Mouse (Mus musculus) neural tube, embryonic 15.5 days (tissue): ENCODE measurements at regions not wholly inside any gene's neighbourhood (a gene's known extent, or its start where the extent isn't known, plus 50 kb on each side); places are given as distances from the start of the nearest gene placed in this dataset.

ENCODE experiments used
- ATAC-seq: fragments of 200-750 bp; cut with Nextera tagmentation; 2 replicates; pipeline ENCODE4 v1.8.0; 2017; ENCODE audit warnings: mild to moderate bottlenecking, moderate TSS enrichment, moderate library complexity; ENCODE audit not compliant: low FRiP score
- H3K27ac ChIP-seq: fragments of 300-500 bp; sonication (generic); replicated peaks from 2 replicates; pipeline ENCODE4 v1.5.1; 2015; ENCODE audit warnings: mild to moderate bottlenecking, inconsistent platforms
- H3K27me3 ChIP-seq: fragments of 300-500 bp; sonication (generic); replicated peaks from 2 replicates; pipeline ENCODE4 v1.6.1; 2015; ENCODE audit warnings: inconsistent platforms
- H3K36me3 ChIP-seq: fragments of 300-500 bp; sonication (generic); 2 replicates; pipeline ENCODE4 v1.6.1; 2015; ENCODE audit warnings: inconsistent platforms
- H3K4me1 ChIP-seq: fragments of 300-500 bp; sonication (generic); 2 replicates; pipeline ENCODE4 v1.6.1; 2015; ENCODE audit warnings: inconsistent platforms
- H3K4me2 ChIP-seq: fragments of 300-500 bp; sonication (generic); 2 replicates; pipeline ENCODE4 v1.6.1; 2015; ENCODE audit warnings: inconsistent platforms, mild to moderate bottlenecking, moderate library complexity
- H3K4me3 ChIP-seq: fragments of 300-500 bp; sonication (generic); replicated peaks from 2 replicates; pipeline ENCODE4 v1.5.1; 2015; ENCODE audit warnings: mild to moderate bottlenecking, inconsistent platforms
- H3K9ac ChIP-seq: fragments of 300-500 bp; sonication (generic); replicated peaks from 2 replicates; pipeline ENCODE4 v1.6.1; 2015; ENCODE audit warnings: mild to moderate bottlenecking, inconsistent platforms
- H3K9me3 ChIP-seq: fragments of 300-500 bp; sonication (generic); replicated peaks from 2 replicates; pipeline ENCODE4 v1.6.1; 2016; ENCODE audit warnings: inconsistent platforms
- WGBS: fragments of 180-500 bp; shearing (Covaris S2); methylation state at CpG from one replicate; pipeline ENCODE4 v1.1.7; 2015; ENCODE audit warnings: mixed read lengths; 5-methylcytosine and 5-hydroxymethylcytosine counted together

DNA sequence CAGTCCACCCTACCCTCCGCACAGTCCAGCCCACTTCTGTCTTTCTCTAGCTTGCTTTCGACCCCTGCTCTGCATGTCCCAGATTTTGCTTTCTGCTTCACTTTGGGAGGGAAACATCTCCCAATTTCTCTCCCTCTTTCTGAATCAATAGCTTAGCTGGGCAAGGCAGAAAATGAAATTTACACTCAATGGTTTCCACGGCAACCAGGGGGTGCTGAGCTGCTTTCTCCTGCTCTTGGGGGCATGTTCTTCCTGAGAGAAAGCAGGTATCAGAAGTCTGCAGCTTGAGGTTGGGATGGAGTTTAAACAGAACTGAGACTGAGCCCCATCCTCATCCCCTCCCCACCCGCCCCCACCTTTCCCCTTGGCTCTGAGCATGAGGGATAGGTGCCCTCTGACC lies 82.1 kb downstream of the Tpra1 start:
- Histone ChIP-seq H3K27ac (no peak overlapping the region), H3K4me3 (no peak overlapping the region), H3K4me2 (no peak overlapping the region), H3K9ac (no peak overlapping the region), H3K27me3 (peaks cover 7% of the 10 kb centered on the region), H3K9me3 (no peaks in the 10 kb centered on the region), H3K4me1 (peaks cover 24% of the 10 kb centered on the region), H3K36me3 (no peaks in the 10 kb centered on the region)
- no peak for ATAC-seq
- 74% methylated on average over 4 of the region's 4 CpGs for WGBS

DNA sequence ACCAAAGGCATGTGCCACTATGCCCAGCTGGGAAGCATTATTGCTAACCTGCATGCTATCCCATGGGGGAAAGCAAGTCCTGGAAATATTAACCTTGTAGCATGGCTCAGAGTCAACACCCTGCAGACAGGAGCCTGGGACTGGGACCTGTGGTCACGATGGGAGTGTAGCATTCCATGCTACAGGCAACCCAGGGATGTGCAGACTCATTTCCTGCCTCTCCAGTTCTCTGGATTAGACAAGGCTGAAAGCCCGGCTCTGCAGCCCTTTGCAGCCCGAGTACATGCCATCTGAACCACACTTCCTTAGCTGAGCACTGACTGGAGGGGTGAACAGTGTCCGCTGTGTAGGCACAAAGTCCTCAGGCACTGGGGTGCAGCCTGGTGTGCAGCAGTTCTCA lies 82.8 kb downstream of the Tpra1 start:
- Histone ChIP-seq H3K4me2 (no peak overlapping the region), H3K36me3 (no peaks in the 10 kb centered on the region), H3K9ac (no peak overlapping the region), H3K27me3 (peaks cover 7% of the 10 kb centered on the region), H3K4me3 (no peak overlapping the region), H3K9me3 (no peaks in the 10 kb centered on the region), H3K4me1 (peaks cover 21% of the 10 kb centered on the region), H3K27ac (no peak overlapping the region)
- no peak for ATAC-seq
- WGBS: 67% methylated on average over 4 of the region's 4 CpGs

DNA sequence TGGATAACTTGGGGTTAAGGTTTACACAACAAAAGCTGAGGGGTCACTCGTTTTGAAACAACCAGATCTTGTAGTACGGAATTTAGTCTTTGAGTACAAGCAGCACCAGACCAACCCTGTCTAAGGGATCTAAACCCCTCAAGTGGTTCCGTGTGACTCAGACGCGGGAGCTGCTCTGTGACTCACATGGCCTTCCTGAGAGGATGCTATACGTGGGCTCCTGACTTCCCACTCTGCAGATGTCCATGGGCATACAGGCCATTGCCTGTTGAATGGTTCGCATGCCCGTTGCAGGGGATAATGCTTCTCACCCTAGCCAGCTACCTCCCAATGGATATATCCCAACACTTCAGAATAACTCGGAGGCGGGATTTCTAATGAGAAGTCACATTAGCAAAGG lies 86.5 kb downstream of the Tpra1 start:
- 97% methylated on average over 10 of the region's 10 CpGs for WGBS

DNA sequence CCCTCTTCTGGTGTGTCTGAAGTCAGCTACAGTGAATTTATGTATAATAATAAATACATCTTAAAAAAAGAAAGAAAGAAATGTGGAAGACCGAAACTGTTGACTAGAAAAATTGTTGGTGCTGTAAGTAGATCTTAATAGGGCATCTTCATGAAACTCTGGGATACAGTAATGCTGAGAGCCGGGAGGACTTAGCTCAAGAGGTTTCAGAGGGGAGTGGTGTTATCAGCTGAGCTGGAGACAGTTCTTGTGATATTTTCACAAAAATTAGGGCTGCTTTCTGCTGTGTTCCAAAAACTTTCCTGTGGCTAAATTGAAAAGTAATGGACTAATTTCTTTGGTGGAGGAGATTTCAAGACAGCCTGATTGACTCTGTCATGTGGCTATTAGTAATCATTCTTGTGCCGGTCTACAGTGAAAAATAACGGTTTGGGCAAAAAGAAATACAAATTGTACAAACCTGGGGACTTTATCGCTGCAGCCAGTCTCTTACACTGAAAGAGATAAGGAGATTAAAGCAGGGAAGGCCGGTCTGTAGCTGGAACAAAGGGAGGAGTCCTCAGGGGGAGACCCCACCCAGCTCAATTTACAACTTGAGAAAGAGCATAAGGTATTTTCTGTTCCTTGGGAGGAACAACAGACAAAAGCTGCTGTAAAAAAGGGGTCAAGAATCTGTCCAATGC lies 87.7 kb downstream of the Tpra1 start:
- Histone ChIP-seq H3K4me2 (no peak overlapping the region), H3K36me3 (no peaks in the 10 kb centered on the region), H3K9me3 (no peaks in the 10 kb centered on the region), H3K9ac (no peak overlapping the region), H3K27me3 (peaks cover 2% of the 10 kb centered on the region; the same call in 1 of the 2 replicates), H3K4me1 (no peaks in the 10 kb centered on the region), H3K4me3 (no peak overlapping the region), H3K27ac (no peak overlapping the region)
- 68% methylated on average over 6 of the region's 6 CpGs for WGBS
- no peak for ATAC-seq

More for the DNA sequence above, 86.5 kb downstream of the Tpra1 start:
- no peak for ATAC-seq
- H3K9ac ChIP-seq: no peak overlapping the region
- H3K9me3 ChIP-seq: no peaks in the 10 kb centered on the region
- H3K4me2 ChIP-seq: no peak overlapping the region
- peaks cover 9% of the 10 kb centered on the region; the same call in 1 of the 2 replicates for H3K4me1 ChIP-seq
- H3K36me3 ChIP-seq: no peaks in the 10 kb centered on the region
- H3K27ac ChIP-seq: no peak overlapping the region
- H3K4me3 ChIP-seq: no peak overlapping the region
- peaks cover 2% of the 10 kb centered on the region for H3K27me3 ChIP-seq

DNA sequence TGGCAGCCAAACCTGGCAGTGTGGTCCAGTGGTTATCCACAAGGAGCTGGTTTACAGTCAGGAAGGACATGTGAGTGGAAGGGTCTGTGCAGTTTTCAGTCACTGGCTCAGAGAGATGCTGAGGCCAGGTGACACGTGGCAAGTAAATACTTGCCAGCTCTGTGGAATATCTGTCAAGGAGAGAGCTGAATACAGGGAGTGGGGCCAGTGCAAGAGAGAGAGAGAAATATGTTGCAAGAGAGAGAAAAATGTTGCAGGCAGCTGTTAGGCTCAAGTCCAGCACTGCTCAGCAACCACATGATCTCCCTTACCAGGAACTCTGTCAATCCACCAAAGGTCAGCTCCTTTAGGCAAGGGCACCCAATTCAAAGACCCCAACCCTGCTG lies 88.2 kb downstream of the Tpra1 start:
- no peak overlapping the region for H3K27ac ChIP-seq
- 45% methylated on average over 1 of the region's 1 CpGs for WGBS
- no peaks in the 10 kb centered on the region for H3K9me3 ChIP-seq
- no peak overlapping the region for H3K9ac ChIP-seq
- no peaks in the 10 kb centered on the region for H3K36me3 ChIP-seq
- H3K4me1 ChIP-seq: no peaks in the 10 kb centered on the region
- H3K27me3 ChIP-seq: peaks cover 2% of the 10 kb centered on the region; the same call in 1 of the 2 replicates
- H3K4me2 ChIP-seq: no peak overlapping the region
- no peak for ATAC-seq
- H3K4me3 ChIP-seq: no peak overlapping the region

DNA sequence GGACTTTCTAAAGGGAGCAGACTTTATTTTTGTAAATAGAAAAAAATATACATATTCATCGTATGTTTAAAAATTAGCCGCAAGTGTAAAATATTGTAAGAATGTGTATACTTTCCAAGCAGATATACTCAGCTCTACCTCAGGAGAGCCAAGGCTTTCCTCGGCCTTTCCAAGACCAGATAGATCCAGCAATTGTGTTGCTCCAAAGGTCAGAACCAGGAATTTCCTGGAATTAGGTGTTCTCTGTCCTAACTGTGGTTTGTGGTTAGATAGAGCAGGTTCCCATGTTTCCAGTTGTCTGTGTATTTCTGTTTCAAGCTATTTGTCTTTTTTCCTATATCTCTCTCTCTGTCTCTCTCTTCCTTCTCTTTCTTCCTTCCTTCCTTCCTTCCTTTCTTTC lies 93.0 kb downstream of the Tpra1 start:
- no peak overlapping the region for H3K4me2 ChIP-seq
- peaks cover 9% of the 10 kb centered on the region for H3K27me3 ChIP-seq
- ATAC-seq: no peak
- no peak overlapping the region for H3K9ac ChIP-seq
- WGBS: 95% methylated on average over 3 of the region's 3 CpGs
- no peak overlapping the region for H3K4me3 ChIP-seq
- H3K27ac ChIP-seq: no peak overlapping the region
- no peaks in the 10 kb centered on the region for H3K9me3 ChIP-seq
- peaks cover 3% of the 10 kb centered on the region for H3K4me1 ChIP-seq
- H3K36me3 ChIP-seq: no peaks in the 10 kb centered on the region

DNA sequence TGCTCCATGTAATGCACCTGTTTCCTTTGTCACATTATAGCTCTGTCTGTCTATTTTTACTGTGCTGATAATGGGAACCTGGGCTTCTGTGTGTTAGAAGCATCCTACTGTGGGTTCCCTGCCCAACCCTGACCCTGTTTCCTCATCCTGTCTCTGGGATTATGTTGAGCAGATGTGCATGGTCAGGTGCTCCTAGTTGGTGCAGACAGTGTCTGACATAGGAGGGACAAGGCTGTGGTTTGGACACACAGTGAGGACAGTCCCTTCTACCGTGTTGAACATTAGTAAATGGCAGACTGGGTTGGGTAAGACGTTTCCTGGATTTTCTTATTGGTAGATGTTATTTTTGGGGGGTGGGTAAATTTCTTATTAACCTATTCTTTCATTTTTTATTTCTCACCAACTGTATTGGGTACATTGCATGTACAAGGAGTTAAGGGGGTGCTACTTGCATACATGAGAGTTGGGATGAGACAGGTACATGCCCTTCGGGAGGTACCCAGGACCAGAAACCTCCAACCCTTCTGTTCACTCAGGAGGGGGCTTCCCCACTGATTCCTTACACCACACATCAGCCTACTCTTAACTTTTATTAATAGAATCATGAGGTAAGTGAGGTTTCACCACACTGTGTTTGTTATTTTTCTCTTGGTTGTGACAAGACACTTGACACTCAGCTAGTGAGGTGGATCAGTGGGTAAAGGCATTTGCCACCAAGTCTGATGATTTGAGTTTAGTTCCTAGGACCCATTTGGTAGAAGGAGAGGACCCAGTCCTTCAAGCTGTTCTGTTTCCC lies 97.1 kb downstream of the Tpra1 start:
- Histone ChIP-seq H3K9ac (no peak overlapping the region), H3K4me1 (peaks cover 16% of the 10 kb centered on the region), H3K27me3 (peaks cover 8% of the 10 kb centered on the region), H3K27ac (no peak overlapping the region), H3K9me3 (no peaks in the 10 kb centered on the region), H3K36me3 (no peaks in the 10 kb centered on the region), H3K4me2 (no peak overlapping the region), H3K4me3 (no peak overlapping the region)
- WGBS: 85% methylated on average over 3 of the region's 3 CpGs
- no peak for ATAC-seq

DNA sequence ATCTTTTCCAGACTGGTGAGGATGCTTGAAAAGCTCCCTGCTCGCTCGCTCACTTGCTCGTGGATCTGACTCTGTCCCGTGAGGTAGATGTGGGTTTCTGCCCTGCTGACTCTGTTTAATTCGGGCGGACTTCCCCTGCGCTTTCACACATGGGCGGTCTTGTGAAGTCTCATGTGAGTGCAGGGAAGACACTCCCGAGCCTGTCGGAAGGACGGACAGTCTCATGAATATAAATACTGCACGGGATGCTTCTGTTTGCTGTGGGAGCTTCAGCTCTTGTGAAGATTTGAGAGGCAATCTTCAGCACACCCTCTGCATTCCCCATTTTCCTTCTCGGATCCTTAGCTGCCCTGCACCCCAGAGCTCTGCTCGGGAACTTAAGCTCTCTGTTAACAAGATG lies 98.3 kb downstream of the Tpra1 start:
- no peak overlapping the region for H3K27ac ChIP-seq
- H3K9me3 ChIP-seq: no peaks in the 10 kb centered on the region
- H3K4me3 ChIP-seq: no peak overlapping the region
- WGBS: 20% methylated on average over 14 of the region's 14 CpGs
- no peak for ATAC-seq
- peaks cover 8% of the 10 kb centered on the region for H3K27me3 ChIP-seq
- H3K9ac ChIP-seq: no peak overlapping the region
- peaks cover 16% of the 10 kb centered on the region for H3K4me1 ChIP-seq
- H3K4me2 ChIP-seq: peak overlapping the region; percentile 28
- no peaks in the 10 kb centered on the region for H3K36me3 ChIP-seq

DNA sequence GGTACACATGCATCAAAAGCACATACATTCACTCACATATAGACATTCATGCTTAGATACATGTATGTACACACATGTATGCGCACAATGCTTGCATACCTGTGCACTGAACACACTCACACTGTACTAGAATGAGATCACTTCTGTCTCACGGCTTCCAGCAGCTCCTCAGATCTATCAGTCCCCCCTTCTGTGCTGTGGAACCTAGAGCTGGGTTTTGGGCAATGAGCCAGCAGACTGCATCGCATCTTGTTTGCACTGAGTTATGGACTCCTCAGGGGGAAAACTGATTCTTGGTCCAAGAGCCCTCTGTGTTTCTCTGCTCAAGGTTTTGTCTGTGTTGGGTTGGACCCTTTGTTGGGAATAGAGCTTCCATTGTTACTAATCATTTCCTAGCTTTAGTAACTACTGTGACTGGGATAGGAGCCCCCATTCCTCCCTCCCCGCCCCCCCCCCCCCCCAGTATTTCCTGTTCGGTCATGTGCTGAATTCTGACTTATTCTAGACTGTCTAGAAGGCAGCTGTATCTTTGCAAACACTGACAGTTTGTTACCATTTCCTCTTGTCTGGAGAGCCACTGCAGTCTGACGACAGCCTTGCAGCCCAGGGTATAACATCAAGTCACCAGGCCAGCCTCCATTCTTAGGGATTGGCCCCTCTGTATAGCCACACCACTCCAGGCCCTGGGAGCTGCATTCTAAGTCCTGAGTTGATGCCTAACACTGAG lies 101.3 kb downstream of the Tpra1 start:
- no peaks in the 10 kb centered on the region for H3K36me3 ChIP-seq
- ATAC-seq: peak; percentile 58
- no peaks in the 10 kb centered on the region for H3K9me3 ChIP-seq
- H3K27me3 ChIP-seq: peaks cover 8% of the 10 kb centered on the region
- H3K4me2 ChIP-seq: no peak overlapping the region
- H3K4me3 ChIP-seq: no peak overlapping the region
- peaks cover 27% of the 10 kb centered on the region for H3K4me1 ChIP-seq
- no peak overlapping the region for H3K9ac ChIP-seq
- WGBS: 34% methylated on average over 6 of the region's 6 CpGs
- peak overlapping the region; percentile 23; the same call in 1 of the 2 replicates for H3K27ac ChIP-seq

DNA sequence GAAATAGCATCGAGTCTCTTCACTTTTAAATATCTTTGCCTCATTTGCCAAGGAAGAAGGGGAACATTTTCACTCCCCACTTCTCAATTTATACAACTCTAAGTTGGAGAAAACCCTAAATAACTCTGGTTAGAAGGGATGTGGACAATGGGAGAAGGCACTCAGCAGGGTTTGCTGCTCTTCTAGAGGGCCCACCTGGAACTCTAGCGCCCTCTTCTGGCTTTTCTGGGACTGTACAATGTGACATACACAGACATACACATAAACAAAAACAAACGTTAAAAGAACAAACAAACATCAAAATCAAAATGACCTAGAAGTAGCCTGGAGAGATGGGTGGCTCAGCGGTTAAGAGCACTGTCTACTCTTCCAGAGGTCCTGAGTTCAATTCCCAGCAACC lies 103.0 kb downstream of the Tpra1 start:
- Histone ChIP-seq H3K9ac (no peak overlapping the region), H3K36me3 (no peaks in the 10 kb centered on the region), H3K4me1 (peaks cover 44% of the 10 kb centered on the region), H3K4me2 (no peak overlapping the region), H3K9me3 (no peaks in the 10 kb centered on the region), H3K4me3 (no peak overlapping the region), H3K27me3 (no peaks in the 10 kb centered on the region), H3K27ac (no peak overlapping the region)
- no peak for ATAC-seq
- WGBS: 49% methylated on average over 4 of the region's 4 CpGs

DNA sequence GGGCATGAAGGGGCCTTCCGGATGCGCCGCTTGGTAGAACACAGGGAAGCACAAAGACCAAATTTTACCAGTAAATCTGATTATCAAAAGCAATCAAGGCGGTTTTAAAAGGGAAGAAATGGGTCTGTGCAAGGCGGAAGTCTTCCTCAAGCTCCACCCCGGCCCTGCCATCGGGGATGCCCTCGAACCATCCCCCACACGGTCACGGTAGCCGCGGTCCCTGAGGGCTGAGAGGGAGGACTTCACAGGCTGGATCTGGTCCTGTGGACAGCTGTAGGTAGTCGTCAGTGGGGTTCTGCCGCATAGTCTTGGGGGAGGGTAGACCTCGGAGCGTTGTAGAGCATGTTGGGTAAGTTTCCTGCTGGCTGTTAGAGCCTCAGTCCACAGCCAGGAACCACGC lies 104.9 kb downstream of the Tpra1 start:
- no peak for ATAC-seq
- H3K4me3 ChIP-seq: no peak overlapping the region
- H3K36me3 ChIP-seq: no peaks in the 10 kb centered on the region
- no peaks in the 10 kb centered on the region for H3K9me3 ChIP-seq
- H3K27ac ChIP-seq: no peak overlapping the region
- no peak overlapping the region for H3K9ac ChIP-seq
- no peaks in the 10 kb centered on the region for H3K27me3 ChIP-seq
- 11% methylated on average over 17 of the region's 17 CpGs for WGBS
- peak overlapping the region; percentile 33 for H3K4me2 ChIP-seq
- peaks cover 41% of the 10 kb centered on the region for H3K4me1 ChIP-seq

DNA sequence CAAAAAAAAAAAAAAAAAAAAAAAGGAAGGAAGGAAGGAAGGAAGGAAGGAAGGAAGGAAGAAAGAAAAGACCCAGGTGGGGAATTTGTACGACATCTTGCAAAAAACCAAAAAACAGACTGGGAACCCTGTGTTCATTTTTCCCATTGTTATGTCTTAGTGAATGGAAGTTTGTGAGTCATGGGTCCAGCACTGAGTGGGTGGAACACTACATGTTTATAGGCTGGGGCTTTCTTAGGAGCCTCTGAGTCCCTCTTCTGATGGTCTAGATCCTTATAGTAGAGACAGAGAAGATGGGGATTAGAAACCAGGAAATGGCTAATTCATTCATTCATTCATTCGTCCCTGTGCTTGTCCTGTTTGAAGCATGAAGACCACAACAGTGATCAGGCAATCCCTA lies 105.5 kb downstream of the Tpra1 start:
- no peak for ATAC-seq
- H3K27ac ChIP-seq: no peak overlapping the region
- WGBS: 85% methylated on average over 2 of the region's 2 CpGs

More for the DNA sequence above, 105.5 kb downstream of the Tpra1 start:
- Histone ChIP-seq H3K4me3 (no peak overlapping the region), H3K4me2 (no peak overlapping the region), H3K36me3 (no peaks in the 10 kb centered on the region), H3K9me3 (no peaks in the 10 kb centered on the region), H3K9ac (no peak overlapping the region), H3K27me3 (no peaks in the 10 kb centered on the region), H3K4me1 (peaks cover 42% of the 10 kb centered on the region)
